Mouse (Mus musculus): ENCODE results near the gene Aup1. TPM values are rescaled to one million over a fixed set of nuclear protein-coding genes. Genes with fewer than 3 reads are reported as not detected.

Gene Aup1
- polyA plus RNA-seq, 1 experiment = 442 TPM

DNA sequence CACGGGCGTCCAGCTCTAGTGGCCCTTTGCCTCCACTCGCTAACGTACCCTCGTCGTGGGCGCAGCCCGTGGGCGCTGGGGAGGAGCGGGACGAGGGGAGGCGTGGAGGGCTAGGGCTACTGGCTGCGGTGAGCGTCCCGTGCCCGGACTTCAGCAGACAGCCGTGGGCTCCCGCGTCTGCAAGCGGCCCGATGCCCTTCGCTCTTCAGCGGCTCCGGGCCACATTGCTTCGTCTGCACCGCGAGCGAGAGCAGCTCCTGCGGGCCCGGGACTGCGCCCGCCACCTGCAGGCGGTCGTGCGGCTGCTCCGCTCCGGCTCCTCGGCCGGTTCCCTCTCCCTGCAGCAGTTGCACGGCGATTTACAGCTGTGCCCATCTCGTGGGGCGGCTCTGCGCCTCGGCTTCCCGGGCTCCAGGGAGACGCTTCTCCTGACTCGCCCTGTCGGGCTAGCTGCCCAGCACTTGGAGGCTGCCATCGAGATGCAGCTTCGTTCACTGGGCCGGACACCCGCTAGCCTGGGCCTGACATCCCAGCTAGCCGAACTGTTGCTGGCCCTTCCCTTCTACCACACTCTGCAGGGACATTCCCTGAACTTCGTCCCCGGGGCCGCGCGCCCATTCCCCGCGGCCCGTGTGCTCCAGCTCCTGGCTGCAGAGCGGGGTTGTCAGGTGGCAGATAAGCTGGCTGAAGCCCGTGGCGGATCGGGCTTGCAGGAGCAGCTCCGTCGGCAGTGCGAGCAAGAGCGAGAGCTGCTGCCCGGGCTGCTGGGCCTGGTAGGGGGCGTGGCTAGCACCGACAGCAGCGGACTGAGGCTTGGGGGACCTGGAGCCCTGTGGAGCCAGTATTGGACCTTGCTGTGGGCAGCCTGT lies 47.6 kb downstream of the Aup1 start:
- TF ChIP-seq CTCF (conservative IDR thresholded peaks at IDR 0.05; ENCODE audit: insufficient read depth, insufficient read length, low read depth, low read length) = peak; percentile 29; the same call in 1 of the 2 replicates
- TF ChIP-seq POLR2A (IDR thresholded peaks at IDR 0.05; ENCODE audit: low read depth, low read length) = peak; percentile 13
- DNase-seq = peak; percentile 73

DNA sequence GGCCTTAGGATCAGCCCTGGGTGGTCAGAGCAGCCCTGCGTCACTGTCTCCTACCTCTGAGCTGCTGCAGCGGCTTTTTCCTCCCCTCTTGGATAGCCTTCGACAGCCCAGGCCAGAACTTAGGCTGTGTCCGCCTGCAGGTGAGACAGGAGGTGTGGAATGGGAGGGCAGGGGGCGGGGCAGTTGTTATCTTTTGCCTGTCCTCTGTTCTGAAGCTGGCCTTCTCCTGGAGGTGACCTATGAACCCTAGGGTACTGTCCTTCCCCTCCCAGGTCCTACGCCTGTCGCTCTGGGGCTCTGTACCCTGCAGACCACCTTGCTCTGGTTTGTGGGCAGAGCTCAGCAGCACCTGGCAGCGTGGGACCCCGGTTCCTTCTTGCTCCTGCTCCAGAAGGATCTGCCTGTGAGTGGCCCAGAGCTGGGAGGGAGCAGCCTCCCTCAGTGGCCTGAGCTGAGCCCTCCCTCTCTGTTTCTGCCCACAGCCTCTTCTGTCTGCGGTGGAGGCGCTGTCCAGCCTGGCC lies 48.9 kb downstream of the Aup1 start:
- Histone ChIP-seq H3K27me3 (replicated peaks; ENCODE audit: control insufficient read depth, insufficient read depth, low read length) (no peaks in the 10 kb centered on the region), H3K4me1 (ENCODE audit: control insufficient read depth, insufficient read depth, low read length) (peaks cover 22% of the 10 kb centered on the region), H3K27ac (ENCODE audit: insufficient read depth, low read depth, low read length) (no peak overlapping the region), H3K36me3 (ENCODE audit: control insufficient read depth, insufficient read depth, low read length) (no peaks in the 10 kb centered on the region), H3K4me3 (ENCODE audit: insufficient read depth, low read depth, low read length) (no peak overlapping the region)
- 62% methylated on average over 11 of the region's 11 CpGs for WGBS
- no peak for DNase-seq
- no peak for TF ChIP-seq CTCF (conservative IDR thresholded peaks at IDR 0.05; ENCODE audit: insufficient read depth, insufficient read length, low read depth, low read length)
- TF ChIP-seq POLR2A (IDR thresholded peaks at IDR 0.05; ENCODE audit: low read depth, low read length) = no peak

More for the DNA sequence above, 47.6 kb downstream of the Aup1 start:
- peak overlapping the region; percentile 84 for H3K4me3 ChIP-seq (ENCODE audit: insufficient read depth, low read depth, low read length)
- under 1% methylated on average over 74 of the region's 74 CpGs for WGBS
- H3K36me3 ChIP-seq (ENCODE audit: control insufficient read depth, insufficient read depth, low read length) = no peaks in the 10 kb centered on the region
- no peaks in the 10 kb centered on the region for H3K27me3 ChIP-seq (replicated peaks; ENCODE audit: control insufficient read depth, insufficient read depth, low read length)
- H3K27ac ChIP-seq (ENCODE audit: insufficient read depth, low read depth, low read length) = peak overlapping the region; percentile 78
- H3K4me1 ChIP-seq (ENCODE audit: control insufficient read depth, insufficient read depth, low read length) = peaks cover 19% of the 10 kb centered on the region

GRCm38 (mm10) chr6:83104158-83104557 lies 49.8 kb downstream of the Aup1 start:
- Histone ChIP-seq H3K27me3 (replicated peaks; ENCODE audit: control insufficient read depth, insufficient read depth, low read length) (no peaks in the 10 kb centered on the region), H3K36me3 (ENCODE audit: control insufficient read depth, insufficient read depth, low read length) (no peaks in the 10 kb centered on the region), H3K4me3 (ENCODE audit: insufficient read depth, low read depth, low read length) (no peak overlapping the region), H3K27ac (ENCODE audit: insufficient read depth, low read depth, low read length) (no peak overlapping the region), H3K4me1 (ENCODE audit: control insufficient read depth, insufficient read depth, low read length) (peaks cover 22% of the 10 kb centered on the region)
- no peak for TF ChIP-seq POLR2A (IDR thresholded peaks at IDR 0.05; ENCODE audit: low read depth, low read length)
- TF ChIP-seq CTCF (conservative IDR thresholded peaks at IDR 0.05; ENCODE audit: insufficient read depth, insufficient read length, low read depth, low read length) = no peak
- 66% methylated on average over 4 of the region's 4 CpGs for WGBS
- no peak for DNase-seq

Other genes with a start within 250 kb of the Aup1 start
- gene Sema4f, start 114.8 kb upstream of the Aup1 start, polyA plus RNA-seq (2012; rRNA removed) = 0.12 and 0.28 TPM in 2 replicates
- gene M1ap, start 107.6 kb upstream of the Aup1 start, polyA plus RNA-seq (2012; rRNA removed) = 0.16 and 0.22 TPM in 2 replicates
- gene Dok1, start 21.1 kb upstream of the Aup1 start, polyA plus RNA-seq (2012; rRNA removed) = 4.3 and 4.5 TPM in 2 replicates
- 3.1 and 3.6 TPM in 2 replicates for gene Loxl3, start 20.3 kb upstream of the Aup1 start, polyA plus RNA-seq (2012; rRNA removed)
- gene Htra2, start 752 bp downstream of the Aup1 start, polyA plus RNA-seq (2012; rRNA removed) = 39.6 and 40.2 TPM in 2 replicates
- 8.8 and 11.0 TPM in 2 replicates for gene Dqx1, start 3.3 kb downstream of the Aup1 start, polyA plus RNA-seq (2012; rRNA removed)
- 0.34 and 0.36 TPM in 2 replicates for gene Tlx2, start 15.8 kb downstream of the Aup1 start, polyA plus RNA-seq (2012; rRNA removed)
- 18.6 and 20.5 TPM in 2 replicates for gene Pcgf1, start 23.3 kb downstream of the Aup1 start, polyA plus RNA-seq (2012; rRNA removed)
- 1.4 and 2.5 TPM in 2 replicates for gene Lbx2, start 31.8 kb downstream of the Aup1 start, polyA plus RNA-seq (2012; rRNA removed)
- 3.0 and 5.9 TPM in 2 replicates for gene Ccdc142, start 47.1 kb downstream of the Aup1 start, polyA plus RNA-seq (2012; rRNA removed)
- 4.3 and 4.4 TPM in 2 replicates for gene Gm42688, start 47.1 kb downstream of the Aup1 start, polyA plus RNA-seq (2012; rRNA removed)
- gene Mrpl53, start 54.5 kb downstream of the Aup1 start, polyA plus RNA-seq (2012; rRNA removed) = 91.1 and 91.7 TPM in 2 replicates
- 35.5 and 42.3 TPM in 2 replicates for gene Mogs, start 61.0 kb downstream of the Aup1 start, polyA plus RNA-seq (2012; rRNA removed)
- 203 and 259 TPM in 2 replicates for gene Wbp1, start 67.0 kb downstream of the Aup1 start, polyA plus RNA-seq (2012; rRNA removed)
- gene Ino80b, start 70.9 kb downstream of the Aup1 start, polyA plus RNA-seq (2012; rRNA removed) = 19.0 and 29.8 TPM in 2 replicates
- 73.6 and 96.1 TPM in 2 replicates for gene Rtkn, start 80.9 kb downstream of the Aup1 start, polyA plus RNA-seq (2012; rRNA removed)
- gene Wdr54, start 101.9 kb downstream of the Aup1 start, polyA plus RNA-seq (2012; rRNA removed) = 4.4 and 4.7 TPM in 2 replicates
- gene 1700003E16Rik, start 101.9 kb downstream of the Aup1 start, polyA plus RNA-seq (2012; rRNA removed) = 1.4 and 1.6 TPM in 2 replicates
- gene Dctn1, start 111.4 kb downstream of the Aup1 start, polyA plus RNA-seq (2012; rRNA removed) = 93.1 and 117 TPM in 2 replicates
- gene Slc4a5, start 165.3 kb downstream of the Aup1 start, polyA plus RNA-seq (2012; rRNA removed) = 3.3 TPM in 2 replicates